Mouse (Mus musculus): ENCODE measurements around the gene Sept7. TPM values are rescaled to one million over a fixed set of nuclear protein-coding genes. Genes with fewer than 3 reads are reported as not detected.

Sept7 gene
- total RNA-seq, 2 experiments from 2014 or later, result 372 to 405 TPM

GRCm38 (mm10) chr9:25340412-25340811, 88.2 kb downstream of the Sept7 start:
- DNase-seq (ENCODE audit: low spot score in 2 of 2), result no peak
- intact Hi-C loops (cut with DNase I), result no loop called here

- no peak for DNase-seq (ENCODE audit: low spot score in 2 of 2)
- intact Hi-C loops (cut with DNase I), result no loop called here
Observed at GRCm38 (mm10) chr9:25353775-25354174, 101.5 kb downstream of the Sept7 start.

DNA sequence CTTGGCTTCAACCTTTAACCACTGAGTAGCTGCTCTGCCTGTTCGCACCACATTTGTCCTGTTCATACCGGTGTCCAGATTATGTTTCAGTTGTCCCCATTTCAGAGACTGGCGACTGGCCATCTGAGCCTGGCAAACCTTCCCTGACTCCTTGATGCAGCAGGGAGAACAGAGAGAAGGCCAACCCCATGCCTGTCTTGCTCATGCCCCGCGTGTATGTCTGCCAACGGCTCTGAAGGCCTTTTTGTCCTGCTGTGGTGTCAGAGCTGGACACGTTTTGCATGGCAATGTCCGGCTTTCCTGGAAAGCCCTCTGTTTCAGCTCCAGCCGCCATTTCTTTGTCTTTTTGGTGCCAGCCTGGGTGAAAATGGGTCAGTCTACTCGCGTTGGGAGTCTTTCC, 103.6 kb downstream of the Sept7 start:
- intact Hi-C loops (cut with DNase I), result no loop called here

GRCm38 (mm10) chr9:25357589-25357988, 105.3 kb downstream of the Sept7 start:
- no peak for DNase-seq (ENCODE audit: low spot score in 2 of 2)
- intact Hi-C loops (cut with DNase I), result no loop called here

More for the DNA sequence above, 103.6 kb downstream of the Sept7 start:
- DNase-seq (ENCODE audit: low spot score in 2 of 2), result peak; percentile 26 to 71

DNA sequence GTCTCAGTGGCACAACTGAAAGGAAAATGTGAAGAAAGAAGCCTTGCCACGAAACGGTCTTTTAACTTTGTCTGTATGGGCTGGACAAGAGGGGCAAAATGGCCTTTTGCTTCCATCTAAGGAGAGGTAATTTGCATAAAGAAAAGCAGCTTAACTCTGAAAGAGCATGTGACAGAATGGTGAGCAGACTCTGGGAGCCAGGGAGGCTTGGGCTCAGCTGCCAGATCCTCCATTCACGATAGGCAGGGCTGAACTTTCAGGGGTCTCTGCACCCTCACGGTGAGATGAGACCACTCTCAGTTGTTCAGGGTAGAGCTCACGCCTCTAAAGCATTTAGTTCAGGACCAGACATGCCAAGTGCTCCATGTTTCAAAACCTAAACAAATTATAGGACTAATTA, 105.8 kb downstream of the Sept7 start:
- intact Hi-C loops (cut with DNase I), result no loop called here
- no peak for DNase-seq (ENCODE audit: low spot score in 2 of 2)

Other genes with a start within 250 kb of the Sept7 start
- not detected for gene Gm10181, start 163.0 kb upstream of the Sept7 start, total RNA-seq (2021)
- 10 to 100 TPM; 51.9 to 52.2 TPM for gene Herpud2, start 100.6 kb upstream of the Sept7 start, total RNA-seq (2021)
- 10 to 100 TPM; 18.9 to 21.7 TPM for gene Eepd1, start 229.1 kb downstream of the Sept7 start, total RNA-seq (2021)